Mouse (Mus musculus): ENCODE measurements around the gene Tll2. TPM values are rescaled to one million over a fixed set of nuclear protein-coding genes. Genes with fewer than 3 reads are reported as not detected.

The Tll2 gene
- 0.04 and 0.33 TPM in 2 replicates for polyA plus RNA-seq (2015; fragmentation: Nextera tagmentation; extraction: Ambion mirVana)

DNA sequence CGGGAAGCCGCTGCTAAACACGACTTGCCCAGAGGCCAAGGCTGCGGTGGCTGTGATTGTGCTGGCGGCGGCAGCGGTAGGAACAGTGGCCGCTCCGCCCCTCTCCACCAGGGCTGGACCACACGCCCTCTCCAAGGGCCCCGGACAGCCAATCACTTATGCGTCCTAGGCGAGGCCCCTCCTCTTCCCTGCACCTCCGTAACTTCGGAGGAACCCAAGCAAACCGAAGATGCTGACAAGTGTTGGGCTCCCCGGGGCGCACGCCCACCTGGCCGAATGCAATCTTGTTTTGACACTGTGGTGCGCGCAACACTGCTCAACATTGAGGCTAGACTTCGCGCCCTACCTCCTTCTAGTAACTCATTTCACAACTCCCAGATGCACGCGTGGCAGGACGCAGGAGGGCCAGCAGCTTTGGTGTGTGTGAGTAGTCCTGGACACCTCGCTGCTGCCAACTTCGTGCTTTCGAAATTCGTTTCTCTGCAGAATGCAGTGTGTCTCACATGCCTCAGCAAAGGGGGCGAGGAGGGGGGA, at the start of gene Tll2:
Gene Tll2, minus strand, starts transcription at position 25 of the 534 bp plus-strand sequence.

DNA sequence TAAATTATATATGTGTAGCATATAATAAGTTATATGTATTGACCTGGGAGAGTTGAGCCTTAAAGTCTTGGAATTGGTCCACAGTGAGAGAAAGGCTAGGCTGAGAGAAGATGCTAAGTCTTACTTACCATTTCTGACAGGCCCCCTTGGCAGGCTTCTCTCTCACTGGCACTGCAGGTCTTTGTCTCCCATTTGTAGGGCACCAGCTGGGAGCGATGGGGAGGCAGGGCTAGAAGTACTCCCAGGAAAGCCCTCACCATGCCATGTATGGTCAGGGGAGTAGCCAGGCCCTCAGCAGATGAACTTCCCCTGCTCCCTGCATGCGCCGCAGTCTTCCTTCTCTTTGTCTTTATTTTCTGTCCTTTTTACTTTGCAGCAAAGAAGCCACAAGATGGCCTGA, 129.7 kb downstream of the Tll2 start, which contains the start of gene Opalin:
Gene Opalin, minus strand, starts transcription at position 208 of the 400 bp plus-strand sequence.

Other genes with a start within 250 kb of the Tll2 start
- 0.77 and 1.3 TPM in 2 replicates for gene Blnk, start 212.3 kb downstream of the Tll2 start, polyA plus RNA-seq (2015; fragmentation: Nextera tagmentation; extraction: Ambion mirVana)
- not detected in 2 replicates for gene Dntt, start 177.6 kb downstream of the Tll2 start, polyA plus RNA-seq (2015; fragmentation: Nextera tagmentation; extraction: Ambion mirVana)
- gene Opalin, start 129.7 kb downstream of the Tll2 start, polyA plus RNA-seq (2015; fragmentation: Nextera tagmentation; extraction: Ambion mirVana) = not detected in 2 replicates
- gene Tm9sf3, start 57.2 kb upstream of the Tll2 start, polyA plus RNA-seq (2015; fragmentation: Nextera tagmentation; extraction: Ambion mirVana) = 83.4 and 117 TPM in 2 replicates
- 4.0 and 4.5 TPM in 2 replicates for gene Pik3ap1, start 178.3 kb upstream of the Tll2 start, polyA plus RNA-seq (2015; fragmentation: Nextera tagmentation; extraction: Ambion mirVana)

Data from adrenal gland, postnatal 0 days (tissue).